Mouse (Mus musculus) CH12.LX (cell line): ENCODE data around the gene Ush1g.

ENCODE experiments used
- CTCF ChIP-seq, 2 experiments: IDR thresholded peaks in 1 of 2; conservative IDR thresholded peaks in 1 of 2; 2 replicates each; pipeline ENCODE4 v1.5.1; 2011 to 2012; ENCODE audit warnings: low read depth in 2 of 2, low read length in 2 of 2, improper control_type of control experiment in 1 of 2, inconsistent platforms in 1 of 2, mild to moderate bottlenecking in 1 of 2, moderate library complexity in 1 of 2
- EP300 ChIP-seq: IDR thresholded peaks from 2 replicates; pipeline ENCODE4 v1.6.1; 2011; ENCODE audit warnings: low read length, improper control_type of control experiment
- ETS1 ChIP-seq: conservative IDR thresholded peaks from 2 replicates; pipeline ENCODE4 v1.6.1; 2012; ENCODE audit warnings: low read depth, mild to moderate bottlenecking, inconsistent platforms, low read length, improper control_type of control experiment, moderate library complexity
- HCFC1 ChIP-seq: IDR thresholded peaks from 2 replicates; pipeline ENCODE4 v1.6.1; 2012; ENCODE audit warnings: low read depth, mild to moderate bottlenecking, inconsistent platforms, low read length, improper control_type of control experiment
- MAFK ChIP-seq: IDR thresholded peaks from 2 replicates; pipeline ENCODE4 v1.6.1; 2011; ENCODE audit warnings: low read length, improper control_type of control experiment; ENCODE audit not compliant: insufficient replicate concordance
- MAX ChIP-seq: IDR thresholded peaks from 2 replicates; pipeline ENCODE4 v1.6.1; 2011; ENCODE audit warnings: low read length, improper control_type of control experiment
- MEF2A ChIP-seq: IDR thresholded peaks from 2 replicates; pipeline ENCODE4 v1.6.1; 2014; ENCODE audit warnings: low read depth, mild to moderate bottlenecking, inconsistent platforms, low read length, improper control_type of control experiment, borderline replicate concordance
- MXI1 ChIP-seq: IDR thresholded peaks from 2 replicates; pipeline ENCODE4 v1.6.1; 2011; ENCODE audit warnings: mild to moderate bottlenecking, low read depth, low read length, improper control_type of control experiment
- POLR2AphosphoS2 ChIP-seq: IDR thresholded peaks from 2 replicates; pipeline ENCODE4 v1.6.1; 2011; ENCODE audit warnings: low read depth, low read length, improper control_type of control experiment
- RAD21 ChIP-seq: IDR thresholded peaks from 2 replicates; pipeline ENCODE4 v1.6.1; 2011; ENCODE audit warnings: low read depth, mild to moderate bottlenecking, low read length, improper control_type of control experiment, moderate library complexity
- SMC3 ChIP-seq: IDR thresholded peaks from 2 replicates; pipeline ENCODE4 v1.6.1; 2011; ENCODE audit warnings: low read depth, low read length, improper control_type of control experiment
- ZC3H11A ChIP-seq: IDR thresholded peaks from 2 replicates; pipeline ENCODE4 v1.6.1; 2012; ENCODE audit warnings: low read depth, mild to moderate bottlenecking, inconsistent platforms, low read length, improper control_type of control experiment
- ZKSCAN1 ChIP-seq: IDR thresholded peaks from 2 replicates; pipeline ENCODE4 v1.6.1; 2012; ENCODE audit warnings: low read depth, inconsistent platforms, low read length, improper control_type of control experiment, borderline replicate concordance
- ZNF384 ChIP-seq: IDR thresholded peaks from 2 replicates; pipeline ENCODE4 v1.6.1; 2012; ENCODE audit warnings: low read depth, low read length, improper control_type of control experiment, inconsistent platforms

DNA sequence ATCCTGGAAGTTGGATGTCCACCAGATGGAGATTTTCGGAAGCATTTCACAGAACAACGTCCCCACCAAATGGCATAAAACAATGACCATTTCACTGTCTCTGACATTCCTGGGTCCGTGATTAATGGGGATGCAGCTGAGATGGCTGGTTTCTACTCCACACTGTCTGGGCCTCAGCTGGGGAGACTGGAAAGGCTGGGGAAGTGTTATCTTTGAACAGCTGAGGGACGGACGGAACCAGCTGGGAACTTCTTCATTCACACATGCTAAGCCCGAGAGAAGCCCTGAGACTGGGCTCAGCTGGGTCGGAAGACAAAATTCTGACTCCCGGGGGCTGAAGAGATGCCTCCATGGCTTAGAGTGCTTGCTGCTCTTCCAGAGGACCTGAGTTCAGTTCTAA lies 49.5 kb upstream of the Ush1g start:
- TF ChIP-seq ZKSCAN1, result no peak
- TF ChIP-seq CTCF (conservative IDR thresholded peaks at IDR 0.05 in 1 of 2, IDR thresholded peaks at IDR 0.05 in 1 of 2; ENCODE audit: low read depth in 2 of 2, low read length in 2 of 2), result no peak
- TF ChIP-seq MAX, result no peak
- no peak for TF ChIP-seq MAFK
- no peak for TF ChIP-seq EP300
- no peak for TF ChIP-seq HCFC1
- no peak for TF ChIP-seq MXI1
- no peak for TF ChIP-seq ETS1
- TF ChIP-seq ZNF384, result no peak
- TF ChIP-seq RAD21, result no peak
- TF ChIP-seq POLR2AphosphoS2, result no peak
- TF ChIP-seq SMC3, result no peak
- no peak for TF ChIP-seq MEF2A
- no peak for TF ChIP-seq ZC3H11A
